Mouse (Mus musculus) stomach, postnatal 0 days (tissue): ENCODE results near the gene Ppm1h. TPM values are rescaled to one million over a fixed set of nuclear protein-coding genes. Genes with fewer than 3 reads are reported as not detected.
"Not testable (repeated sequence)": the region's sequence is repeated elsewhere in the genome, so short reads cannot be mapped to it uniquely, and the experiment has no call there.

Source experiments
- ATAC-seq: fragments of 200-750 bp; cut with Nextera tagmentation; 2 replicates; pipeline ENCODE4 v1.8.0; 2017; ENCODE audit not compliant: low FRiP score, low TSS enrichment
- DNase-seq: peaks from one replicate; pipeline ENCODE4 v3.0.0-alpha.2; 2016; ENCODE audit warnings: low spot score
- H3K27ac ChIP-seq: fragments of 300-500 bp; sonication (generic); replicated peaks from 2 replicates; pipeline ENCODE4 v1.5.1; 2014; ENCODE audit warnings: mild to moderate bottlenecking, control low read depth
- H3K27me3 ChIP-seq: fragments of 300-500 bp; sonication (generic); 2 replicates; pipeline ENCODE4 v1.6.1; 2014; ENCODE audit warnings: low read length; ENCODE audit not compliant: control insufficient read depth, insufficient read depth
- H3K36me3 ChIP-seq: fragments of 300-500 bp; sonication (generic); 2 replicates; pipeline ENCODE4 v1.6.1; 2014; ENCODE audit warnings: low read length, mixed read lengths; ENCODE audit not compliant: control insufficient read depth, insufficient read depth
- H3K4me1 ChIP-seq: fragments of 300-500 bp; sonication (generic); replicated peaks from 2 replicates; pipeline ENCODE4 v1.6.1; 2014; ENCODE audit warnings: antibody characterized with exemption; ENCODE audit not compliant: control insufficient read depth, insufficient read depth
- H3K4me2 ChIP-seq: fragments of 300-500 bp; sonication (generic); replicated peaks from 2 replicates; pipeline ENCODE4 v1.6.1; 2014; ENCODE audit warnings: low read depth, mild to moderate bottlenecking, control low read depth, moderate library complexity
- H3K4me3 ChIP-seq: fragments of 300-500 bp; sonication (generic); 2 replicates; pipeline ENCODE4 v1.5.1; 2014; ENCODE audit warnings: low read depth, low read length, control low read depth
- H3K9ac ChIP-seq: fragments of 300-500 bp; sonication (generic); 2 replicates; pipeline ENCODE4 v1.6.1; 2014; ENCODE audit warnings: mild to moderate bottlenecking, low read length, control low read depth, mixed read lengths
- H3K9me3 ChIP-seq: fragments of 300-500 bp; sonication (generic); 2 replicates; pipeline ENCODE4 v1.6.1; 2016; ENCODE audit warnings: low read length; ENCODE audit not compliant: control insufficient read depth
- CTCF ChIP-seq: IDR thresholded peaks from 2 replicates; pipeline ENCODE4 v1.5.1; 2016; ENCODE audit warnings: antibody characterized with exemption, low read depth, mild to moderate bottlenecking, moderate library complexity
- EP300 ChIP-seq: optimal IDR thresholded peaks from 2 replicates; pipeline ENCODE3; 2016; ENCODE audit warnings: antibody characterized with exemption
- WGBS: fragments of 180-500 bp; shearing (Covaris S2); extraction: QIAGEN DNeasy Blood & Tissue Kit; methylation state at CpG from one replicate; pipeline ENCODE4 v1.1.7; 2014; 5-methylcytosine and 5-hydroxymethylcytosine counted together
- polyA plus RNA-seq: library from polyadenylated mRNA; unstranded; fragments of >200 nt; fragmentation: Nextera tagmentation; extraction: Ambion mirVana; gene quantifications from 2 replicates; pipeline ENCODE4 v1.2.1, GENCODE M21; 2015

Gene Ppm1h
- polyA plus RNA-seq, 1 experiment from 2014 or later, result 7.6 TPM

- no peak for TF ChIP-seq CTCF
- no peak for TF ChIP-seq EP300
- ATAC-seq (no peak), DNase-seq (no peak)
- Histone ChIP-seq H3K9ac (no peak overlapping the region), H3K4me1 (peaks cover 5% of the 10 kb centered on the region; the same call in 1 of the 2 replicates), H3K9me3 (no peaks in the 10 kb centered on the region), H3K4me3 (no peak overlapping the region), H3K4me2 (no peak overlapping the region), H3K27me3 (no peaks in the 10 kb centered on the region), H3K27ac (no peak overlapping the region), H3K36me3 (no peaks in the 10 kb centered on the region)
- 68% methylated on average over 16 of the region's 16 CpGs for WGBS
Measured at GRCm38 (mm10) chr10:122960216-122960615, 281.7 kb downstream of the Ppm1h start.

- H3K4me2 ChIP-seq, result peak overlapping the region; percentile 14; the same call in 1 of the 2 replicates
- DNase-seq, result peak; percentile 26
Measured at GRCm38 (mm10) chr10:122960738-122961137, 282.2 kb downstream of the Ppm1h start.

GRCm38 (mm10) chr10:122961494-122961893 lies 282.9 kb downstream of the Ppm1h start:
- no peak overlapping the region for H3K9ac ChIP-seq
- no peak overlapping the region for H3K4me3 ChIP-seq
- peaks cover 5% of the 10 kb centered on the region; the same call in 1 of the 2 replicates for H3K4me1 ChIP-seq
- 53% methylated on average over 9 of the region's 9 CpGs for WGBS
- no peaks in the 10 kb centered on the region for H3K9me3 ChIP-seq
- ATAC-seq, result no peak
- H3K4me2 ChIP-seq, result no peak overlapping the region
- no peak overlapping the region for H3K27ac ChIP-seq
- no peak for DNase-seq
- TF ChIP-seq EP300, result no peak
- no peak for TF ChIP-seq CTCF
- H3K36me3 ChIP-seq, result no peaks in the 10 kb centered on the region
- H3K27me3 ChIP-seq, result no peaks in the 10 kb centered on the region

More at GRCm38 (mm10) chr10:122960738-122961137, 282.2 kb downstream of the Ppm1h start:
- Histone ChIP-seq H3K27me3 (no peaks in the 10 kb centered on the region), H3K27ac (no peak overlapping the region), H3K9ac (no peak overlapping the region), H3K36me3 (no peaks in the 10 kb centered on the region), H3K4me1 (peaks cover 5% of the 10 kb centered on the region; the same call in 1 of the 2 replicates), H3K9me3 (no peaks in the 10 kb centered on the region), H3K4me3 (no peak overlapping the region)
- peak; percentile 45; the same call in 1 of the 2 replicates for ATAC-seq
- 39% methylated on average over 16 of the region's 16 CpGs for WGBS
- TF ChIP-seq EP300 (no peak), CTCF (no peak)

GRCm38 (mm10) chr10:122962651-122963050 lies 284.1 kb downstream of the Ppm1h start:
- Histone ChIP-seq H3K4me2 (no peak overlapping the region), H3K4me1 (peaks cover 5% of the 10 kb centered on the region; the same call in 1 of the 2 replicates), H3K36me3 (no peaks in the 10 kb centered on the region), H3K9ac (no peak overlapping the region), H3K9me3 (no peaks in the 10 kb centered on the region), H3K4me3 (no peak overlapping the region), H3K27ac (no peak overlapping the region), H3K27me3 (no peaks in the 10 kb centered on the region)
- no peak for TF ChIP-seq CTCF
- no peak for DNase-seq
- ATAC-seq, result no peak
- WGBS, result 86% methylated on average over 9 of the region's 9 CpGs

- H3K27me3 ChIP-seq, result no peaks in the 10 kb centered on the region
- H3K36me3 ChIP-seq, result no peaks in the 10 kb centered on the region
- H3K9me3 ChIP-seq, result no peaks in the 10 kb centered on the region
- no peak overlapping the region; the same call in 1 of the 2 replicates for H3K4me3 ChIP-seq
- no peak for ATAC-seq
- peak overlapping the region; percentile 38 for H3K4me2 ChIP-seq
- no peak for DNase-seq
- no peak overlapping the region for H3K9ac ChIP-seq
- H3K27ac ChIP-seq, result no peak overlapping the region
- WGBS, result 15% methylated on average over 21 of the region's 21 CpGs
- TF ChIP-seq EP300 (no peak), CTCF (no peak)
- peaks cover 5% of the 10 kb centered on the region; the same call in 1 of the 2 replicates for H3K4me1 ChIP-seq
Measured at GRCm38 (mm10) chr10:122963463-122964240, 285.1 kb downstream of the Ppm1h start.

- Histone ChIP-seq H3K9ac (no peak overlapping the region), H3K36me3 (no peaks in the 10 kb centered on the region), H3K27ac (no peak overlapping the region), H3K4me1 (peaks cover 5% of the 10 kb centered on the region; the same call in 1 of the 2 replicates), H3K4me2 (peak overlapping the region; percentile 38; the same call in 1 of the 2 replicates), H3K9me3 (no peaks in the 10 kb centered on the region), H3K4me3 (no peak overlapping the region), H3K27me3 (no peaks in the 10 kb centered on the region)
- WGBS, result 66% methylated on average over 4 of the region's 4 CpGs
- DNase-seq (no peak), ATAC-seq (no peak)
- TF ChIP-seq EP300 (no peak), CTCF (no peak)
Measured at GRCm38 (mm10) chr10:122964241-122964636, 285.7 kb downstream of the Ppm1h start.

GRCm38 (mm10) chr10:122965650-122966049 lies 287.1 kb downstream of the Ppm1h start:
- WGBS, result 93% methylated on average over 4 of the region's 5 CpGs
- H3K4me2 ChIP-seq, H3K27me3 ChIP-seq, H3K27ac ChIP-seq, DNase-seq, H3K4me1 ChIP-seq, H3K36me3 ChIP-seq, H3K9me3 ChIP-seq, H3K9ac ChIP-seq, H3K4me3 ChIP-seq, ATAC-seq: not testable (repeated sequence)
